Mouse (Mus musculus): ENCODE results near the gene Gpr89. TPM values are rescaled to one million over a fixed set of nuclear protein-coding genes. Genes with fewer than 3 reads are reported as not detected.

Gene Gpr89
- polyA plus RNA-seq, 1 experiment from 2014 or later: 45.2 TPM

DNA sequence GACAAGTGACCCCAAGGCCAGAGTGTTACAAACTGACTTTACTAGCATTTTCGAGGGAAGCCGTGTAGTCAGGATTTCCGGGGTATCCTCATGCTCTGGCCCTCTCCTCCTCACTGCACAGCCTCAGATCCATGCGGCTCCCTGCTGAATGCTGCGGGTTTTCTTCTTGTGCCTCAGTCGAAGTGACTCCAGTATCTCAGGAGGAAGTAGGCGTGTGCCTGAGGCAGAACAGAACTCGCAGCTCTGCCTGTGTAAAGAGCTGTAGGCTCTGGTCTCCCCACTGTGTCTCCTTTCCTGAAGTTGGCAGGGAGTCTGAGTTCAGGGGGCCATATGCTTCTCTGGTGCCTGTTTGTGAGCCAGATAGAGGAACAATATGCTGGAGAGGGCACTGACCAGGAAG is 34.1 kb downstream of the Gpr89 start:
- in situ Hi-C loops (cut with MboI; ENCODE audit: low pct_unique_long_range_greater_than_20kb): no loop called here
- no peak for TF ChIP-seq CTCF (IDR thresholded peaks at IDR 0.05)
- DNase-seq (ENCODE audit: low read depth, low spot score) (no peak), ATAC-seq (no peak)
- no peaks in the 10 kb centered on the region for H3K27me3 ChIP-seq
- POLR2A ChIA-PET: interaction anchor here (1.0 kb wide), 1 partner anchor 107 kb away, joined by 3 read pairs; no protein-coding TSS in a partner anchor
- CTCF ChIA-PET: no interaction called here

DNA sequence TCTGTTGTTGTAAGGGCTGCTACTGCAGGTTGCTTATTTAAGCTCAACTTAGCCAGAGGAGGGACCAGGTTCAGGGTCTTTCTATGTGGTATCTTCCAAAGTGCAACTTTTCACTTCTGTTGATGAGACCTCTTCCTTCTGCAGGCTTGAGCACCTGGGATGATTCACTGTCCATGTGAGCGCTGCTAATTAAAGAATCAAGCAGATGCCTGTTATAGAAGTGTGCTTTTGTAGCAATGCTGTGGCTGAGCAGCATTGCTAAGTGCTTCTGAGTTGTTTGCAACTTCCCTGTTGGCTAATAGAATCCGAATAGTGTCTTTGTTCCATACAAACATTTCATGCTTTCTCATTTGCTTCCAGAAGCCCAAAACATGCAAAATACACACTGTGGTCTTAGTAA is 34.9 kb downstream of the Gpr89 start:
- CTCF ChIA-PET: no interaction called here
- in situ Hi-C loops (cut with MboI; ENCODE audit: low pct_unique_long_range_greater_than_20kb): no loop called here
- DNase-seq (ENCODE audit: low read depth, low spot score) (no peak), ATAC-seq (no peak)
- no peak for TF ChIP-seq CTCF (IDR thresholded peaks at IDR 0.05)
- POLR2A ChIA-PET: interaction anchor here (1.0 kb wide), 1 partner anchor 107 kb away, joined by 3 read pairs; no protein-coding TSS in a partner anchor
- no peaks in the 10 kb centered on the region for H3K27me3 ChIP-seq

DNA sequence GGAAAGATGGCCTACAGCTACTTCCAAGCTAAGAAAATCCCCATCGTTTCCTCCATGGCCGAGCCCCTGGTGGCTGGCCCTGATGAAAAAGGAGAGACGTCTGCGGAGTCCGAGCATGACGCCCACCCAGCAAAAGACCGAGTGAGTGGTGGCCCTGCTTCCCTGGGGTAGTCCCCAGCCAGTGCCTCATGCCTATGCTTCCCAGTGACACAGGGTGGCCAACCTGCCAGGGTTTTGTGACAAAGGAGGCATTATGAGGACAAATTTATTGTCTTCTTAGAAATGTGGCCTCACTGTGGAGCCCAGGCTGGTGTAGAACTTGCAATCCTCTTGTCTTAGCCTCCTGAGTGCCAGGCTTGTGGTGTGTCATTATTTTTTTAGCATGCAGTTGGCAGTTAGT is 36.1 kb downstream of the Gpr89 start:
- no peak for ATAC-seq
- no peak for DNase-seq (ENCODE audit: low read depth, low spot score)
- in situ Hi-C loops (cut with MboI; ENCODE audit: low pct_unique_long_range_greater_than_20kb): no loop called here
- no peaks in the 10 kb centered on the region for H3K27me3 ChIP-seq
- ChIA-PET CTCF (interaction anchor here (1.2 kb wide), 1 partner anchor 11 kb away, joined by 3 read pairs; no protein-coding TSS in a partner anchor), POLR2A (no interaction called here)
- TF ChIP-seq CTCF (IDR thresholded peaks at IDR 0.05): no peak

DNA sequence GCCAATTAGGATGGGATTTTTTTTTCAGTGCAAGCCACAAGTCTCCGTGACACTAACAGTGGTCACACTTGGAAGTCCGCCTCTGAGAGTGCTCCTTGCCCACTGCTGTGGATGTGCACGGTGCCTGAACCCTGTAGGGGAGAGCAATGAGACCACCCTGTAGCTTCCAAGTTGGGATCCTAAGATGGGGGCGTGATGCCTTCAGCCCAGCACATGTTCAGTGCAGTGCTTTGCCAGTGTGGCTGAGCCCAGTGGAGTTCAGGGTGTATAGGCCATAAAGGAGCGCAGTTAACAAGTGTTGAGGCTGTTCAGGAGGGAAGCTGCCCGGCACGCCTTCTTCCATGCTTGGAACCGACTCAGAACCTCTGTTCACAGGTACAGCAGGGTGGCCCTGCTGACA is 36.6 kb downstream of the Gpr89 start:
- no peaks in the 10 kb centered on the region for H3K27me3 ChIP-seq
- no peak for DNase-seq (ENCODE audit: low read depth, low spot score)
- ATAC-seq: no peak
- ChIA-PET POLR2A (no interaction called here), CTCF (interaction anchor here (1.0 to 1.6 kb wide), 4 partner anchors 8 to 30 kb away, joined by 3 to 5 read pairs (median 3); no protein-coding TSS in a partner anchor)
- no peak for TF ChIP-seq CTCF (IDR thresholded peaks at IDR 0.05)
- in situ Hi-C loops (cut with MboI; ENCODE audit: low pct_unique_long_range_greater_than_20kb): no loop called here

DNA sequence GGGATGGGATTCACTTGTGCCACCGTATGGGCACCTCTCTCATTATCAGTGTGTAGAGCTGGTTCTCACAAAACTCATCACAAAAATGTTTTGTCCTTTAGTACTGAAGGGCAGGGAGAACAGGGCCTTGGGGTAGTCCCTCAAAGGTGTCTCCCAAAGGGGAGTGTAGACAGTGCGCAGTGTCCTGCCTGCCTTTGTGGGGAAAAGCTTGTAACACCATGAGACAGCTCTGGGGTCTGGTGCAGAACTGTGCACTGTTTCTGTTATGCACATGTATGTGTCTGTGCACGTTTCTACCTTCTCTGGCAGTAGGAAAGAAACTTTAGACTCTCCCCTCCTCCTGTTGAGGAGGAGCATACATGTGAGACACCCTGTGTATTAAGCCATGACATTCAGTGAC is 37.3 kb downstream of the Gpr89 start:
- in situ Hi-C loops (cut with MboI; ENCODE audit: low pct_unique_long_range_greater_than_20kb): no loop called here
- DNase-seq (ENCODE audit: low read depth, low spot score) (no peak), ATAC-seq (no peak)
- ChIA-PET POLR2A (interaction anchor here (1.0 kb wide), 1 partner anchor 59 kb away, joined by 3 read pairs; no protein-coding TSS in a partner anchor), CTCF (interaction anchor here (1.0 to 1.6 kb wide), 4 partner anchors 9 to 29 kb away, joined by 3 to 5 read pairs (median 3); no protein-coding TSS in a partner anchor)
- no peaks in the 10 kb centered on the region for H3K27me3 ChIP-seq
- TF ChIP-seq CTCF (IDR thresholded peaks at IDR 0.05): no peak

DNA sequence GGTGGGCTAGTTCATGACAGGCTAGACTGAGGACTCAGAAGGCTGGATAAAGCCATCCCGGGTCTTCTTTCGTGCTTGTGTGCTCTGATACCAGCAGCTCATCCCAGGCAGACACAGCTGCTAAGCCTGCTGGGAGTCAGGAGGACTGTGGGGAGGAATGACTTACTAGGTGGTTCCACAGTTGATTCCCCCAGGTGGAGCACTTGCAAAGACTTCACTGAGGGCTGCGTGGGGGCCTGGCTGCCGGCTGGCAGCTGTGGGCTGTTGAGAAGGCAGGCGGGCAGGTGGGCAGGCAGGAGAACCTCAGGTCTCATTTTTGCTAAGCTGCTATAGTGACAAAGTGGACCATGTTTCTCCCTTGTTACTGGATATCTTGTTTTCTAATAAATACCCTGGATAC is 44.6 kb downstream of the Gpr89 start:
- ChIA-PET POLR2A (interaction anchor here (0.6 to 1.1 kb wide), 3 partner anchors 31 to 410 kb away, joined by 3 read pairs; no protein-coding TSS in a partner anchor), CTCF (interaction anchor here (1.3 kb wide), 1 partner anchor 13 kb away, joined by 4 read pairs; no protein-coding TSS in a partner anchor)
- DNase-seq (ENCODE audit: low read depth, low spot score): no peak
- H3K27me3 ChIP-seq: no peaks in the 10 kb centered on the region
- no peak for TF ChIP-seq CTCF (IDR thresholded peaks at IDR 0.05)
- ATAC-seq: no peak
- in situ Hi-C loops (cut with MboI; ENCODE audit: low pct_unique_long_range_greater_than_20kb): no loop called here

DNA sequence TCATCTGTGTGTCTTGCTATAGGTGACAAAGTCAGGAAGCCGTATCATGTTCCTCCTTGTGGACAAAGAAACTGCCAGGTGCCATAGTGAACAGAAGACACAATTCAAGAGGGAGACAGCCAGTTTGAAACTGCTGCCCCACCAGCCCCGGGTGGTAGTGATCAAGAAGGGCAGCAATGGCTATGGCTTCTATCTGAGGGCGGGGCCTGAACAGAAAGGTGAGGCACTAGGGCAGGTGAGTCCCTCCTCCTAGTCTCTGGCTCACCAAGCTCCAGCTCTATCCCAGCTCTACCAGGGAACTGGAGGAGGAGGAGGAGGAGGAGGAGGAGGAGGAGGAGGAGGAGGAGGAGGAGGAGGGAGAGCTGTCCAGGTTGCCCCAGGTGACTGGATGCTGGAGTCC is 49.3 kb downstream of the Gpr89 start:
- in situ Hi-C loops (cut with MboI; ENCODE audit: low pct_unique_long_range_greater_than_20kb): no loop called here
- TF ChIP-seq CTCF (IDR thresholded peaks at IDR 0.05): no peak
- CTCF ChIA-PET: interaction anchor here (1.3 kb wide), 1 partner anchor 115 kb away, joined by 3 read pairs; no protein-coding TSS in a partner anchor
- no peaks in the 10 kb centered on the region for H3K27me3 ChIP-seq
- POLR2A ChIA-PET: interaction anchor here (0.7 kb wide), 1 partner anchor 48 kb away, joined by 3 read pairs; no protein-coding TSS in a partner anchor
- DNase-seq (ENCODE audit: low read depth, low spot score): no peak
- no peak for ATAC-seq

DNA sequence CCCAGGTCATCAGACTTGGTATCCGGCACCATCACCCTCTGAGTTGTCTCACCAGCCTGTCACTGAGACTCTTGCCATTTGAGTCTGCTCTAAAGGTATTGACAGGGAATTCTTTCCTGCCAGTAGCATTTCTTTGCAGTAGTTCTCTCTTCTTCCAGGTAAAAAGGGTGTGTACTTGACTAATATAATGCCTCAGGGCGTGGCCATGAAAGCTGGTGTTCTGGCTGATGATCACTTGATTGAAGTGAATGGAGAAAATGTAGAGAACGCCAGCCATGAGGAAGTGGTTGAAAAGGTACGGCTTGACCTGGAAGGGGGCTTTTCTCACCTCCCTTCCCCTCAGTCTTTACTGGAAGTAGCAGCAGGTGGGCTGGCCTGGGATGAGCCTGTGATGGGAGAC is 50.8 kb downstream of the Gpr89 start:
- ATAC-seq: no peak

DNA sequence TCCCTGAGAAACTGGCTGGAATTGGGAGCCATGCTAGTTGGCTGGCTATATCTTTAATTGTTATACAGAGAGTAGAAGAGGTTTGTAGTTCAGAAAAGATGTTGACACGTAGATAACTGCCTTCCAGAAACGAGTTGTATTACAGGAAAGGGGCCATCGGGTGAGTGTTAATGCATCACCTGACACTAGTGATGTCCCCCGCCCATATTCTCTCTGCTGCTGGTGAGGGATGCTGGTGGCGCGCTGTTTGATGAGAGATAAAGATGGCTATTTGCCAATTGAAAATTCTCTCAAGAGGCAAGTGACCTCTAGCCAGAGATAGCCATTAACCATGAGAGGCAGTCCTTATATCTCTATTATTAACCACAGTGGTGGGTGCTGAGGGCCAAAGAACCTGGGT is 52.6 kb downstream of the Gpr89 start:
- POLR2A ChIA-PET: no interaction called here
- CTCF ChIA-PET: interaction anchor here (0.9 kb wide), 1 partner anchor 66 kb away, joined by 3 read pairs; no protein-coding TSS in a partner anchor
- in situ Hi-C loops (cut with MboI; ENCODE audit: low pct_unique_long_range_greater_than_20kb): no loop called here
- no peak for TF ChIP-seq CTCF (IDR thresholded peaks at IDR 0.05)
- no peaks in the 10 kb centered on the region for H3K27me3 ChIP-seq
- DNase-seq (ENCODE audit: low read depth, low spot score) (no peak), ATAC-seq (no peak)

More for the DNA sequence above, 50.8 kb downstream of the Gpr89 start:
- no peak for DNase-seq (ENCODE audit: low read depth, low spot score)
- in situ Hi-C loops (cut with MboI; ENCODE audit: low pct_unique_long_range_greater_than_20kb): no loop called here
- CTCF ChIA-PET: no interaction called here
- TF ChIP-seq CTCF (IDR thresholded peaks at IDR 0.05): no peak
- H3K27me3 ChIP-seq: no peaks in the 10 kb centered on the region
- POLR2A ChIA-PET: no interaction called here

DNA sequence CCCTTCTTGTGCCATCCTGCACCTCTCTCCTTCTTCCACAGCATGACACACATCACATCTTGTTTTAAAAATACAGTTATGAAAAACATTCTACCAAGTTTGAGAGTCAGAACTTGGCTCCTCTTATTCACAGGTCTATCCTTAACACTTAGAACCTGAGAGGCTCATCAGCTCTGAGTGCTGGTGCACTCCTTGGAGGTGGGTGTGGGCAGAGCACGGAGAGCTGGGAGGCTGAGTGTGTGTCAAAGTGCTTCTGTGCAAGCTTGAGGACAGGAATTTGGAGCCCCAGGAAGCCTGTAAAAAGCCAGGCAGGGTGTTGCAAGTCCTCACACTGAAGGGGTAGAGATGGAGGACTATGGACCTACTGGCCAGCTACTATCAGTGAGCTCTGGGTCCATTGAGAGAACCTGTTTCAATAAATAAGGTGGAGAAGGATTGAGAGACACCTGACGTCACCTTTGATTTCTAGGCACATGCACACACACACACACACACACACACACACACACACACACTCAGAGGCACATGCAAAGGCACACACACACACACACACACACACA is 55.9 kb downstream of the Gpr89 start:
- H3K27me3 ChIP-seq: no peaks in the 10 kb centered on the region
- ChIA-PET POLR2A (no interaction called here), CTCF (no interaction called here)
- DNase-seq (ENCODE audit: low read depth, low spot score) (no peak), ATAC-seq (no peak)
- TF ChIP-seq CTCF (IDR thresholded peaks at IDR 0.05): no peak
- in situ Hi-C loops (cut with MboI; ENCODE audit: low pct_unique_long_range_greater_than_20kb): no loop called here

DNA sequence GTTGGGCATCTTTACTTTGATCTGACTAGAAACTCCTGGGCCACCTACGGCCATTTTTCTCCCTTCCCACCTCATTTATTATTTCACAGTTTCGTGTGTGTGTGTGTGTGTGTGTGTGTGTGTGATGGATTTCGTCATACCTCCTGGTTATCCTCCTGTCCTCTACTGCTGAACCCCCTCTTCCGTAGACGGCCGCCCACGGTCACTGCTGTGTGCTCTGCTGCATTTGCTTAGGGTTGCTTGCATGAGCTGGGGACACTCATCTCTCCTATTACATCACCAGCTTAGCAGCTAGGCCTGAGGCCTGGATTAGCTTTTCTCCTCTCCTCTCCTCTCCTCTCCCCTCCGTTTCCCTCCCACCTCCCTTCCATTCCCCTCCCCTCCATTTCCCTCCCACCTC is 56.7 kb downstream of the Gpr89 start:
- TF ChIP-seq CTCF (IDR thresholded peaks at IDR 0.05): no peak
- ATAC-seq: no peak
- H3K27me3 ChIP-seq: no peaks in the 10 kb centered on the region
- CTCF ChIA-PET: no interaction called here
- in situ Hi-C loops (cut with MboI; ENCODE audit: low pct_unique_long_range_greater_than_20kb): no loop called here
- no peak for DNase-seq (ENCODE audit: low read depth, low spot score)
- POLR2A ChIA-PET: no interaction called here
